Mouse (Mus musculus) liver, postnatal 0 days (tissue): Measurements from ENCODE around the gene Fbln2.

ENCODE experiments used
- CTCF ChIP-seq: sonication (generic); IDR thresholded peaks from 2 replicates; pipeline ENCODE4 v1.5.1; 2016; ENCODE audit warnings: antibody characterized with exemption, low read depth
- EP300 ChIP-seq: IDR thresholded peaks from 2 replicates; pipeline ENCODE4 v1.6.1; 2016; ENCODE audit warnings: antibody characterized with exemption, low read depth, mild to moderate bottlenecking

DNA sequence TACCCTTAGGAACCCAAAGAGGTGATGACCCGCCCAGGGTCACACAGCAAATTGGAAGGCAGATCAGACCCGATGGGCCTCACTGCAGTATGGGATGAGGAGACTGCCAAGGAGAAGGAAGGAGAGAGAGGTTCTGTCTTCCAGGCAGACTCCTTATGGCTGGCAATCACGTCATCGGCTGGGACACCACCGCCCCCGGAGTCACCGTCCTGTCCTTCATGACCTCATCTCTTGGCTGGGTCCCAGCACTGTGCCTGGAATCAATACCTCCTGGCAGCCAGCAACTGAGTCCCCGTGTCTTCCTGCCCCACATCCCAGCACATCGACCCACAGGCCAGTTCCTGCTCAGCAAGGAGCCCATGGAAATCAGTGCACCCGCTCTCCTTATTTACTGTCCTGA is 78.7 kb downstream of the Fbln2 start:
- TF ChIP-seq CTCF: no peak
- no peak for TF ChIP-seq EP300
